Mouse (Mus musculus): ENCODE measurements around the gene Fn1.

DNA sequence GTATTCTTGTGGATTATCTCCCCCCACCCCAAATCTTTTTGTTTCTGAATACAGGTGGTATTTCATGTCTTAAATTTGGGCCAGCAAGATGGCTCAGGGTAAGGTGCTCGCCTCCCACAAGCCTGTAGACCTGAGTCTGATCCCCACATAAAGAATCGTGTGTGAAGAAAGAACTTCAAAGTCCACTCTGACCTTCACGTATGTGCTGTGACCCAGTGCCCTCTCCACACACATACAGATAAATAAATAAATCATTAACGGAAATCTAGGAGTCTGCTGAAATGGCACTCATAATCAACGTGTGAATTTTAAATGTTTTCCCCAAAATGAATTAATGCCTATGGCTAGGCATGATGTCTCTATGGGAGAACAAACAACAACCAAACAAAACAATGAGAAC, 16.9 kb downstream of the Fn1 start:
- TF ChIP-seq POLR2A (IDR thresholded peaks at IDR 0.05; ENCODE audit: insufficient read depth, low read depth, low read length) (no peak), CTCF (IDR thresholded peaks at IDR 0.05; ENCODE audit: insufficient read depth, low read depth, low read length) (no peak)
